Mouse (Mus musculus) liver, embryonic 14.5 days (tissue): ENCODE data around the gene Atp1b4. TPM values are rescaled to one million over a fixed set of nuclear protein-coding genes. Genes with fewer than 3 reads are reported as not detected.
"Not testable (repeated sequence)": the region's sequence is repeated elsewhere in the genome, so short reads cannot be mapped to it uniquely, and the experiment has no call there.

Experiments
- ATAC-seq: fragments of 200-750 bp; cut with Nextera tagmentation; 2 replicates; pipeline ENCODE4 v1.8.0; 2017; ENCODE audit warnings: moderate number of reproducible peaks, mild to moderate bottlenecking, moderate library complexity; ENCODE audit not compliant: insufficient read depth
- DNase-seq, 3 experiments: peaks; one replicate each; pipeline ENCODE4 v3.0.0-alpha.2; 2012 to 2013; ENCODE audit warnings: low read depth in 3 of 3, low spot score in 3 of 3
- H3K27ac ChIP-seq: fragments of 300-500 bp; sonication (generic); 2 replicates; pipeline ENCODE4 v1.5.1; 2014; ENCODE audit warnings: moderate library complexity, mild to moderate bottlenecking, control low read depth, inconsistent platforms
- H3K27me3 ChIP-seq: fragments of 300-500 bp; sonication (generic); 2 replicates; pipeline ENCODE4 v1.6.1; 2014; ENCODE audit warnings: mild to moderate bottlenecking, low read length, moderate library complexity; ENCODE audit not compliant: control insufficient read depth, insufficient read depth
- H3K36me3 ChIP-seq: fragments of 300-500 bp; sonication (generic); replicated peaks from 2 replicates; pipeline ENCODE4 v1.6.1; 2014; ENCODE audit warnings: low read depth; ENCODE audit not compliant: control insufficient read depth, insufficient read depth
- H3K4me1 ChIP-seq, 2 experiments: fragments of 200-500 bp in 1 of 2; fragments of 300-500 bp in 1 of 2; sonication (generic) in 1 of 2; replicated peaks; 2 replicates each; pipeline ENCODE4 v1.6.1; 2012 to 2014; ENCODE audit warnings: antibody characterized with exemption in 1 of 2, inconsistent platforms in 1 of 2, low read length in 1 of 2; ENCODE audit not compliant: control insufficient read depth in 2 of 2, insufficient read depth in 2 of 2
- H3K4me2 ChIP-seq: fragments of 300-500 bp; sonication (generic); 2 replicates; pipeline ENCODE4 v1.6.1; 2014; ENCODE audit warnings: low read depth, mild to moderate bottlenecking, control low read depth, moderate library complexity
- H3K4me3 ChIP-seq, 2 experiments: fragments of 200-500 bp in 1 of 2; fragments of 300-500 bp in 1 of 2; sonication (generic) in 1 of 2; 2 replicates each; pipeline ENCODE4 v1.5.1; 2012 to 2014; ENCODE audit warnings: low read depth in 2 of 2, low read length in 2 of 2, mild to moderate bottlenecking in 2 of 2, control low read depth in 1 of 2, inconsistent platforms in 1 of 2, moderate library complexity in 1 of 2; ENCODE audit not compliant: insufficient read depth in 1 of 2
- H3K9ac ChIP-seq: fragments of 300-500 bp; sonication (generic); replicated peaks from 2 replicates; pipeline ENCODE4 v1.6.1; 2014; ENCODE audit warnings: mild to moderate bottlenecking, control low read depth, moderate library complexity
- H3K9me3 ChIP-seq: fragments of 300-500 bp; sonication (generic); 2 replicates; pipeline ENCODE4 v1.6.1; 2016; ENCODE audit warnings: low read length, mixed read lengths; ENCODE audit not compliant: control insufficient read depth
- CTCF ChIP-seq: IDR thresholded peaks from 2 replicates; pipeline ENCODE4 v1.5.1; 2016; ENCODE audit warnings: antibody characterized with exemption, low read depth, control low read depth
- EP300 ChIP-seq: IDR thresholded peaks from 2 replicates; pipeline ENCODE4 v1.6.1; 2016; ENCODE audit warnings: antibody characterized with exemption, low read depth
- WGBS: fragments of 180-500 bp; shearing (Covaris S2); extraction: QIAGEN DNeasy Blood & Tissue Kit; methylation state at CpG from one replicate; pipeline ENCODE4 v1.1.7; 2014; ENCODE audit not compliant: insufficient replicate concordance; 5-methylcytosine and 5-hydroxymethylcytosine counted together
- polyA plus RNA-seq, 2 experiments: library from polyadenylated mRNA; depleted of rRNA in 1 of 2; stranded (reverse) in 1 of 2; unstranded in 1 of 2; fragments of >200 nt; fragmentation: Nextera tagmentation in 1 of 2; extraction: Ambion mirVana in 1 of 2; gene quantifications; 2 replicates each; pipeline versions ENCODE4 v1.2.1 to v1.2.3; 2012 to 2014

The Atp1b4 gene
- polyA plus RNA-seq, 2 experiments = not detected

- WGBS = 57% methylated on average over 4 of the region's 4 CpGs
- no peaks in the 10 kb centered on the region for H3K27me3 ChIP-seq
- no peak for ATAC-seq
- H3K4me1 ChIP-seq = peaks cover 0 to 6% of the 10 kb centered on the region in 2 experiments; a peak in 2 of 4 replicates
- no peak overlapping the region for H3K4me2 ChIP-seq
- no peak for DNase-seq
- TF ChIP-seq CTCF (no peak), EP300 (no peak)
- H3K27ac ChIP-seq = no peak overlapping the region
- H3K4me3 ChIP-seq = no peak overlapping the region
- H3K9me3 ChIP-seq = no peaks in the 10 kb centered on the region
- no peaks in the 10 kb centered on the region for H3K36me3 ChIP-seq
- H3K9ac ChIP-seq = no peak overlapping the region
Observed at GRCm38 (mm10) chrX:38330695-38331406, 14.9 kb downstream of the Atp1b4 start.

GRCm38 (mm10) chrX:38334329-38335279 lies 18.6 kb downstream of the Atp1b4 start:
- Histone ChIP-seq H3K9me3 (no peaks in the 10 kb centered on the region), H3K4me3 (no peak overlapping the region), H3K27ac (no peak overlapping the region), H3K4me1 (peaks cover 0 to 6% of the 10 kb centered on the region in 2 experiments; a peak in 2 of 4 replicates), H3K36me3 (no peaks in the 10 kb centered on the region), H3K9ac (no peak overlapping the region), H3K27me3 (no peaks in the 10 kb centered on the region), H3K4me2 (peak overlapping the region; percentile 20)
- DNase-seq (peak; percentile 19 to 52 (median 38)), ATAC-seq (peak; percentile 71; the same call in 1 of the 2 replicates)
- WGBS = 23% methylated on average over 8 of the region's 8 CpGs
- TF ChIP-seq CTCF (peak; percentile 65), EP300 (peak; percentile 38; the same call in 1 of the 2 replicates)

DNA sequence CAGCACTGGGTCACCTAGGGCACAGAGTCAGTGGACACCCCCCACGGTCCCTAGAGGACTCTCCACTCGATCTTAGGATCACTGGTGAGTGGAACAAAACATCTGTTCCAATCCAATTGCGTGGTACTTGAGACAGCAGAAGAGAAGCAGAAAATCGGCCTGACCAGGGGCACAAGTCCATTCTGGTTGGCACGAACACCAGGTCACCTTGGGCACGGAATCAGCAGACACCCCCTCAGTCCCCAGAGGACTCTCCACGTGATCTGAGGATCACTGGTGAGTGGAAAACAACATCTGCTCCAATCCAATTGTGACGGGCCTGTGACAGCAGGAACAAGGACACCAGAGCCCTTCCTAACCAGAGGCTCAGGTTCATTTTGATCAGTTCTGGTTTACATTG lies 46.0 kb downstream of the Atp1b4 start:
- no peak for DNase-seq
- no peaks in the 10 kb centered on the region for H3K27me3 ChIP-seq
- no peak overlapping the region for H3K27ac ChIP-seq
- H3K4me1 ChIP-seq = no peaks in the 10 kb centered on the region
- TF ChIP-seq CTCF (no peak), EP300 (no peak)
- H3K9ac ChIP-seq = no peak overlapping the region
- H3K9me3 ChIP-seq = no peaks in the 10 kb centered on the region
- H3K36me3 ChIP-seq = no peaks in the 10 kb centered on the region
- ATAC-seq = no peak
- no peak overlapping the region for H3K4me2 ChIP-seq
- 45% methylated on average over 8 of the region's 8 CpGs for WGBS
- H3K4me3 ChIP-seq = no peak overlapping the region

DNA sequence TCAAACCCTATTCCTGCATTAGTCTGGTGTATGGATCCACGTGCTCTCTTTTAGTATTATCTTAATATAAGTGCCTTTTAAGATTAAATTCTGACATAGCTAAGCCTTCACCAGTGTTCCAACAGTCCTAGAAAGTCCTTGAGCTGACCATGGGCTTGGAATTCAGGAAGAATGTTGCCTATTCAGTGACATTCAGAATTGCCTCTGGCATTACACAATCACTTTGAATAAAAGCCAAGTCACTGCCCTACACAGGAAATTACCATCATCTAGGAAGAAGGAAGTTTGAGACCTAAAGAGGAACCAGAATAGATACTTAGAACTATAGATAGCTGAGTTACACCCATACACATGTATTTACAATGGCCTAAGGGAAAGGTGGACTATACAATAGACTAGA lies 48.6 kb downstream of the Atp1b4 start:
- H3K27me3 ChIP-seq, H3K9ac ChIP-seq, H3K4me2 ChIP-seq, H3K27ac ChIP-seq, H3K36me3 ChIP-seq, H3K4me3 ChIP-seq, ATAC-seq, DNase-seq, H3K9me3 ChIP-seq, H3K4me1 ChIP-seq: not testable (repeated sequence)
- 39% methylated on average over 1 of the region's 1 CpGs for WGBS

GRCm38 (mm10) chrX:38373169-38373568 lies 57.2 kb downstream of the Atp1b4 start:
- not testable (repeated sequence) for H3K4me2 ChIP-seq, H3K9ac ChIP-seq, H3K4me1 ChIP-seq, H3K27me3 ChIP-seq, ATAC-seq, DNase-seq, H3K36me3 ChIP-seq, H3K9me3 ChIP-seq, H3K27ac ChIP-seq, H3K4me3 ChIP-seq
- 34% methylated on average over 1 of the region's 1 CpGs for WGBS

Other genes with a start within 250 kb of the Atp1b4 start
- gene Rhox10, start 249.7 kb upstream of the Atp1b4 start, polyA plus RNA-seq (2012; rRNA removed) = not detected in 2 replicates
- gene Rhox10, start 249.7 kb upstream of the Atp1b4 start, polyA plus RNA-seq (2014; fragmentation: Nextera tagmentation; extraction: Ambion mirVana) = not detected in 2 replicates
- gene Rhox11, start 231.0 kb upstream of the Atp1b4 start, polyA plus RNA-seq (2012; rRNA removed) = not detected in 2 replicates
- gene Rhox11, start 231.0 kb upstream of the Atp1b4 start, polyA plus RNA-seq (2014; fragmentation: Nextera tagmentation; extraction: Ambion mirVana) = not detected in 2 replicates
- not detected in 2 replicates for gene Rhox12, start 205.3 kb upstream of the Atp1b4 start, polyA plus RNA-seq (2012; rRNA removed)
- not detected in 2 replicates for gene Rhox12, start 205.3 kb upstream of the Atp1b4 start, polyA plus RNA-seq (2014; fragmentation: Nextera tagmentation; extraction: Ambion mirVana)
- not detected in 2 replicates for gene Rhox13, start 195.0 kb upstream of the Atp1b4 start, polyA plus RNA-seq (2012; rRNA removed)
- not detected in 2 replicates for gene Rhox13, start 195.0 kb upstream of the Atp1b4 start, polyA plus RNA-seq (2014; fragmentation: Nextera tagmentation; extraction: Ambion mirVana)
- gene Zbtb33, start 126.4 kb upstream of the Atp1b4 start, polyA plus RNA-seq (2012; rRNA removed) = 1.5 and 2.6 TPM in 2 replicates
- 1.2 and 1.3 TPM in 2 replicates for gene Zbtb33, start 126.4 kb upstream of the Atp1b4 start, polyA plus RNA-seq (2014; fragmentation: Nextera tagmentation; extraction: Ambion mirVana)
- gene Tmem255a, start 63.7 kb upstream of the Atp1b4 start, polyA plus RNA-seq (2012; rRNA removed) = 0.41 and 0.44 TPM in 2 replicates
- 1.4 TPM in 2 replicates for gene Tmem255a, start 63.7 kb upstream of the Atp1b4 start, polyA plus RNA-seq (2014; fragmentation: Nextera tagmentation; extraction: Ambion mirVana)
- gene Lamp2, start 140.3 kb downstream of the Atp1b4 start, polyA plus RNA-seq (2012; rRNA removed) = 26.3 and 30.6 TPM in 2 replicates
- 77.2 and 79.2 TPM in 2 replicates for gene Lamp2, start 140.3 kb downstream of the Atp1b4 start, polyA plus RNA-seq (2014; fragmentation: Nextera tagmentation; extraction: Ambion mirVana)